Mouse (Mus musculus): Measurements from ENCODE around the gene Ndufa10.

- TF ChIP-seq CTCF (IDR thresholded peaks at IDR 0.05; ENCODE audit: extremely low read depth, insufficient read depth, low read length) (no peak), POLR2A (IDR thresholded peaks at IDR 0.05; ENCODE audit: extremely low read depth, insufficient read depth, low read length) (no peak)
These were observed 15.9 kb downstream of the Ndufa10 start for GRCm38 (mm10) chr1:92457758-92458157.
